Mouse (Mus musculus) kidney, adult 8-10 months (tissue): ENCODE measurements at regions not wholly inside any gene's neighbourhood (a gene's known extent, or its start where the extent isn't known, plus 50 kb on each side); places are given as distances from the start of the nearest gene placed in this dataset.

Experiments used
- DNase-seq, 2 experiments: peaks; one replicate each; pipeline ENCODE4 v3.0.0; 2022

DNA sequence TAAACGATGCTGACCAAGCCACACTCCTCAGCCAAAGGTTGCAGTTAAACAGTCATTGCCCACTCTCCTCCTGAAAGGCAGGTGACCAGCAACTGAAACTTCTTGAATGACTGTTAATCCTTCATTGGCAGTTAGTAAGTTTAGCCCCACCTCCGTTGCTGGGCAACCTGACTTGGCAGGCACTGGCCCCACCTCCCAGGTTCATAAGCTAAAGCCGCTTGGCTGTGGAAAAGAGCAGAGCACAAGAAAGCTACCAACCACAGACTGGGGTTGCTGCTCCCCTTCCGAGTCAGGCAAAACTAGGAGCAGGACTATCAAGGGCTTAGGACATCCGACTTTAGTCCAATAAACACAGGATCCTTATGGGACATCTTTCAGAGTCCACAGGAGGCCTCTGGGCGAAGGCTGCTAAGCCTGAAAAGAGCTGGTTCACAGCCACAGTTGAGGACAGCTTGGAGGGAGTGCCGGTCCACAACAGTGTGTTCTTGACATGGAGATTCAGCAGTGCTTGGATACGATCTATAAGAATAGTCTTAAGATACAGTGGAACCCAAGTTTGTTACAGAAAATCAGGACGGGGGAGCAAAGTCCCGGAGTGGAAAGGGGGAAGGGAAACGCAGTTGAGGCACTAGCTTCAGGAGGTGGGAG lies 67.7 kb upstream of the Kcnma1 start:
- DNase-seq = peak; percentile 86 to 89

GRCm38 (mm10) chr14:24068693-24069092 lies 54.4 kb upstream of the Kcnma1 start:
- DNase-seq = no peak

- DNase-seq = peak; percentile 46 to 82
Observed at GRCm38 (mm10) chr14:24067657-24068056, 53.4 kb upstream of the Kcnma1 start.

GRCm38 (mm10) chr14:24065231-24065767 lies 51.0 kb upstream of the Kcnma1 start:
- DNase-seq = no peak
